Mouse (Mus musculus) heart, postnatal 0 days (tissue): ENCODE results near the gene Hes3. TPM values are rescaled to one million over a fixed set of nuclear protein-coding genes. Genes with fewer than 3 reads are reported as not detected.

Experiments
- ATAC-seq: fragments of 200-750 bp; cut with Nextera tagmentation; 2 replicates; pipeline ENCODE4 v1.8.0; 2017; ENCODE audit warnings: low read depth, moderate number of reproducible peaks, moderate library complexity; ENCODE audit not compliant: insufficient read depth
- DNase-seq: peaks from one replicate; pipeline ENCODE4 v3.0.0-alpha.2; 2016; ENCODE audit warnings: low spot score
- H3K27ac ChIP-seq: fragments of 300-500 bp; sonication (generic); 2 replicates; pipeline ENCODE4 v1.5.1; 2014; ENCODE audit warnings: low read depth, mild to moderate bottlenecking
- H3K27me3 ChIP-seq: fragments of 300-500 bp; sonication (generic); 2 replicates; pipeline ENCODE4 v1.6.1; 2014; ENCODE audit warnings: low read length, mixed read lengths; ENCODE audit not compliant: control insufficient read depth, insufficient read depth
- H3K36me3 ChIP-seq: fragments of 300-500 bp; sonication (generic); replicated peaks from 2 replicates; pipeline ENCODE4 v1.6.1; 2014; ENCODE audit warnings: low read length, mixed read lengths; ENCODE audit not compliant: control insufficient read depth, insufficient read depth
- H3K4me1 ChIP-seq: fragments of 300-500 bp; sonication (generic); 2 replicates; pipeline ENCODE4 v1.6.1; 2014; ENCODE audit warnings: antibody characterized with exemption; ENCODE audit not compliant: control insufficient read depth, insufficient read depth
- H3K4me2 ChIP-seq: fragments of 300-500 bp; sonication (generic); 2 replicates; pipeline ENCODE4 v1.6.1; 2014; ENCODE audit warnings: low read depth, mild to moderate bottlenecking, low read length, moderate library complexity
- H3K4me3 ChIP-seq: fragments of 300-500 bp; sonication (generic); 2 replicates; pipeline ENCODE4 v1.5.1; 2014; ENCODE audit warnings: low read depth, low read length
- H3K9ac ChIP-seq: fragments of 300-500 bp; sonication (generic); replicated peaks from 2 replicates; pipeline ENCODE4 v1.6.1; 2014; ENCODE audit warnings: low read depth, low read length, mixed read lengths
- H3K9me3 ChIP-seq: fragments of 300-500 bp; sonication (generic); replicated peaks from 2 replicates; pipeline ENCODE4 v1.6.1; 2016; ENCODE audit warnings: low read length; ENCODE audit not compliant: control insufficient read depth
- CTCF ChIP-seq: IDR thresholded peaks from 2 replicates; pipeline ENCODE4 v1.5.1; 2016; ENCODE audit warnings: antibody characterized with exemption, control low read depth, low read depth
- EP300 ChIP-seq: IDR thresholded peaks from 2 replicates; pipeline ENCODE4 v1.6.1; 2016; ENCODE audit warnings: antibody characterized with exemption, low read depth
- WGBS: fragments of 180-500 bp; shearing (Covaris S2); extraction: QIAGEN DNeasy Blood & Tissue Kit; methylation state at CpG from one replicate; pipeline ENCODE4 v1.1.7; 2014; 5-methylcytosine and 5-hydroxymethylcytosine counted together
- polyA plus RNA-seq: library from polyadenylated mRNA; unstranded; fragments of >200 nt; fragmentation: Nextera tagmentation; extraction: Ambion mirVana; gene quantifications from 2 replicates; pipeline ENCODE4 v1.2.1, GENCODE M21; 2015
- total RNA-seq: library from RNA; depleted of rRNA; stranded (reverse); fragments of >200 nt; gene quantifications from 2 replicates; pipeline ENCODE4 v1.2.3, GENCODE M21; 2014; ENCODE audit warnings: low replicate concordance

Gene Hes3
- total and polyA plus RNA-seq, 2 experiments from 2014 or later = not detected

GRCm38 (mm10) chr4:152266236-152266895 is 25.1 kb downstream of the Hes3 start:
- Histone ChIP-seq H3K4me1 (peaks cover 81% of the 10 kb centered on the region), H3K36me3 (no peaks in the 10 kb centered on the region), H3K4me2 (no peak overlapping the region), H3K27me3 (no peaks in the 10 kb centered on the region), H3K9ac (no peak overlapping the region), H3K9me3 (no peaks in the 10 kb centered on the region), H3K4me3 (no peak overlapping the region), H3K27ac (peak overlapping the region; percentile 73)
- ATAC-seq = no peak
- 27% methylated on average over 10 of the region's 10 CpGs for WGBS
- TF ChIP-seq EP300 (no peak), CTCF (no peak)
- DNase-seq = no peak

- ATAC-seq (no peak), DNase-seq (no peak)
- no peak overlapping the region for H3K4me2 ChIP-seq
- H3K4me1 ChIP-seq = peaks cover 81% of the 10 kb centered on the region
- H3K36me3 ChIP-seq = 0 out of 2 replicates have a peak, but pooled peaks cover 3% of the 10 kb centered on the region
- H3K9me3 ChIP-seq = no peaks in the 10 kb centered on the region
- peak overlapping the region; percentile 73 for H3K27ac ChIP-seq
- TF ChIP-seq EP300 = no peak
- no peak for TF ChIP-seq CTCF
- no peaks in the 10 kb centered on the region for H3K27me3 ChIP-seq
- WGBS = 51% methylated on average over 5 of the region's 5 CpGs
- H3K4me3 ChIP-seq = no peak overlapping the region
- H3K9ac ChIP-seq = no peak overlapping the region
Observed at GRCm38 (mm10) chr4:152265791-152266190, 25.7 kb downstream of the Hes3 start.

DNA sequence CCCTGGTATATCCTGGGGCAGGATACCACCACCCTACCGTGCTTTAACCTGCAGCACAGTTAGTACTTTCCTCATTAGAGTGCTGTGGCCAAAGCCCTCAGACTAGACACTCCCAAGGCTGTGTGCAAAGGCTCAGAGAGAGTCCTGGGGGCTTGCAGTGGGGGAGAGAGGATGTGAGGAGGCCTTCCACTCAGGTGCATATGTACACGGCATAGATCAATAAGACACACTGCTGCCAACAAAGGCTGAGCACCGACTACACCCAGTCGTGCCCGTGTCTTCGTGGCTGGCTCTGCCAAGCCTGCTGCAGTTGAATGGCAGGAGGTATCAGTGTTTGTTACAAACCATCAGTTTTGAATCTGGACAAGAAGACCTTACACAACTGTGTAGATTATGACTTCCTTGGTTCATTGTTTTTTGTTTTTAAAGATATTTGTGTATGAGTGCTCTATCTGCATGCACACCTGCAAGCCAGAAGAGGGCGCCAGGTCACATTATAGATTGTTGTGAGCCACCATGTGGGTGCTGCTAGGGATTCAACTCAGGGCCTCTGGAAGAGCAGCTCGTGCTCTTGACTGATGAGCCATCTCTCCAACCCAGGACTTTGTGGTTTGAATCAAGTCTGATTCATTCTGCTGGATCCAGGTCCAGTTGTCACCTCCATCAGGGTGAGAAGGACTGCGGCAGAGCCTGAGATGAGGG is 26.4 kb downstream of the Hes3 start:
- H3K27ac ChIP-seq = peak overlapping the region; percentile 90; the same call in 1 of the 2 replicates
- DNase-seq = no peak
- TF ChIP-seq CTCF (peak; percentile 35), EP300 (no peak)
- H3K4me3 ChIP-seq = no peak overlapping the region
- 86% methylated on average over 9 of the region's 9 CpGs for WGBS
- no peaks in the 10 kb centered on the region for H3K27me3 ChIP-seq
- H3K4me1 ChIP-seq = peaks cover 74% of the 10 kb centered on the region
- no peak for ATAC-seq
- no peak overlapping the region for H3K9ac ChIP-seq
- peaks cover 6% of the 10 kb centered on the region; the same call in 1 of the 2 replicates for H3K36me3 ChIP-seq
- no peaks in the 10 kb centered on the region for H3K9me3 ChIP-seq
- H3K4me2 ChIP-seq = no peak overlapping the region

- 51% methylated on average over 4 of the region's 4 CpGs for WGBS
- Histone ChIP-seq H3K9me3 (no peaks in the 10 kb centered on the region), H3K36me3 (peaks cover 6% of the 10 kb centered on the region; the same call in 1 of the 2 replicates), H3K4me2 (no peak overlapping the region), H3K27ac (peak overlapping the region; percentile 90), H3K27me3 (no peaks in the 10 kb centered on the region), H3K9ac (no peak overlapping the region), H3K4me3 (no peak overlapping the region), H3K4me1 (peaks cover 66% of the 10 kb centered on the region)
- DNase-seq (no peak), ATAC-seq (no peak)
- TF ChIP-seq CTCF (no peak), EP300 (no peak)
Observed at GRCm38 (mm10) chr4:152264177-152264530, 27.3 kb downstream of the Hes3 start.

DNA sequence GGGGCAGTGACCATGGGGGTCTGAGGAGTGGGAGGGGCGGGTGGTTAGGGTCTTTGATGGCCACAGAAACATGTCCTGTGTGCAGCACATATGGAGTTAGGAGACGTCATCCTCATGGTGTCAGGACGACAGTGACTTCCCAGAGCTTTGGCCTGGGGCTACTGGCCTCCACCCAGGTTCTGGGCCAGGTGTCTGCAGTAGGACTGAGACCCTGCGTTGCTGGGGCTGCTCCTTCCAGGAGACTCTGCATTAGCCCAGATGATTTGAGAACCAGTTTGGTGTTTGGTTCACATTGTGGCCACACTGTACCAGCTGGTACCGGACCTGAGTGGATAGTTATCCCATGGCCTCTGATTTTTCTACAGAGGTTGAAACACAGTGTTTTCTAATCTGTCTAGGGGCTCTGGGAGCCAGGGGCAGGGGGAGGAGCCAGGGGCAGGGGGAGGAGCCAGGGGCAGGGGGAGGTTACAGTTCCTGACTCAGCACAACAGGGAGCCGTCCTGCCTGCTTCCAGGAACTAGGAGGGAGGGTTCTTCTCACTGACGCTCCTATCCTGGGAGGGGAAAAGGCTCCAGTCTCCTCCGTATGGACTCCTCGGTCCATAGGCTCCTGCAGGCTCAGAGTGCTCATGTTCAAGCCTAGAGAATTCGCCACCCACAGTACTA is 27.8 kb downstream of the Hes3 start:
- WGBS = 52% methylated on average over 9 of the region's 10 CpGs
- TF ChIP-seq EP300 = no peak
- no peak for TF ChIP-seq CTCF
- peak overlapping the region; percentile 90 for H3K27ac ChIP-seq
- ATAC-seq (peak; percentile 36), DNase-seq (no peak)
- H3K27me3 ChIP-seq = no peaks in the 10 kb centered on the region
- H3K4me2 ChIP-seq = no peak overlapping the region
- H3K9ac ChIP-seq = no peak overlapping the region
- no peaks in the 10 kb centered on the region for H3K9me3 ChIP-seq
- H3K36me3 ChIP-seq = peaks cover 6% of the 10 kb centered on the region; the same call in 1 of the 2 replicates
- H3K4me3 ChIP-seq = no peak overlapping the region
- H3K4me1 ChIP-seq = peaks cover 61% of the 10 kb centered on the region
